Mouse (Mus musculus) adrenal gland, adult (tissue): ENCODE measurements around the gene Ercc1.
A peak's percentile ranks its signal among the peaks of the same experiment; 100 is the strongest.

Experiments
- DNase-seq, 2 experiments: peaks; one replicate each; pipeline ENCODE4 v3.0.0; 2022 to 2023; ENCODE audit warnings: low spot score in 1 of 2; ENCODE audit not compliant: inconsistent age in 2 of 2

Ercc1 gene

GRCm38 (mm10) chr7:19362276-19362675 lies 17.7 kb downstream of the Ercc1 start:
- DNase-seq, result peak in 1 of 2 experiments; percentile 36

DNA sequence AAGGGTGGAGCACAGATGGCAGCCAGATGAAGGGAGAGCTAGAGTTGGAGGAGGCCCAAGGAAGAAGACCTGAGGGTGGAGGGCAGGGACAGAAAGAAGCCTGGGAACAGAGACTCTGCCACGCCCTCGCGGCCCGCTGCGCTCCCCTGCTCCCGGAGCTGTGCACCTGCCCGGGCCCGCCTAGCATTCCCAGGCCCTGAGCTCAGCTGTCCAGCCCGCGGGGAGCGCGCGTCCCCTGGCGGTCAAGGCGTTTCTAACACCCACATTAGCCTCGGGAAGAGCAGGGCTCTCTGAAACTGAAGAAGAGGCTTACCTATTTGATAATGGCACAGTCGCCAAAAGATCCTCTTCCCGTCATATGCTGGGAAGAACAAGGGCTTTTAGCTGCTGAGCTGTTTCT lies 19.3 kb downstream of the Ercc1 start:
- DNase-seq, result peak; percentile 79 to 92

DNA sequence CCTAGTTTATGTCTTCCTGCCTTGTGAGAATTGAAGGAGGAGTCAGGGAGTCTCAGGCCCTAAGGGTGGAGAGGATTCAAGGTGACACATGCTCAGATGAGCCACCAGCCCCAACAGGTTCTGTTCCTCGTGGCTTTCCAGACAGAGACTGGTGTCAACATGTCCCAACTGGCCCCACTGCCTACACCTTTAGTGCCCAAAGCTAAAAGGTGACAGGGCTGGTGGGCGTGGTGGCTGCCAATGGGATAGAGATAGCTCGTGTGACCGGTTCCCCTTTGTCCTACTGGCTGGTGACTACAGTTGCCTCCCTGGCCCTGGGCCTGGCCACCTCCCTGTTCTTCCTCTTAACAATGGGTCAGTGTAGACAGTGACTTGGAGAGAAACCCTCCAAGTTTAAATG lies 20.8 kb downstream of the Ercc1 start:
- no peak for DNase-seq

DNA sequence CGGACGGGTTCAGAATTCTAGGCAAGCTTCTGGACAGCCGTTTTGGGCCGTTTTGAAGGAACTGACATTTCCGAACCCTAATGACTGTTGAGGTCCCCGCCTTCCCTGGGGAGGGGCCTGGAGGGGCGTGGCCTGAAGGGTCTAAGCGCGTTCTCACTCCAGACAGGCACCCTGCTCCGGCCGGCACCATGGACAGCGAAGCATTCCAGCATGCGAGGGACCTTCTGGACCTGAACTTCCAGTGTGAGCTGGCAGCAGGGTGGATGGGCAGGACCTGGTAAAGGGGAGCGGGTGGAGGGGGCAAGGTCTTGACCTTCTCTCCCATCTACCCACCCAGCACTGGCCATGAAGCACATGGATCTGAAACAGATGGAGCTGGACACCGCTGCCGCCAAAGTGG lies 23.8 kb downstream of the Ercc1 start:
- peak; percentile 69 to 85 for DNase-seq

GRCm38 (mm10) chr7:19369823-19370425 lies 25.3 kb downstream of the Ercc1 start:
- peak; percentile 61 to 81 for DNase-seq

- no peak for DNase-seq
Observed at GRCm38 (mm10) chr7:19373367-19373766, 28.8 kb downstream of the Ercc1 start.

GRCm38 (mm10) chr7:19375368-19375767 lies 30.8 kb downstream of the Ercc1 start:
- no peak for DNase-seq

DNA sequence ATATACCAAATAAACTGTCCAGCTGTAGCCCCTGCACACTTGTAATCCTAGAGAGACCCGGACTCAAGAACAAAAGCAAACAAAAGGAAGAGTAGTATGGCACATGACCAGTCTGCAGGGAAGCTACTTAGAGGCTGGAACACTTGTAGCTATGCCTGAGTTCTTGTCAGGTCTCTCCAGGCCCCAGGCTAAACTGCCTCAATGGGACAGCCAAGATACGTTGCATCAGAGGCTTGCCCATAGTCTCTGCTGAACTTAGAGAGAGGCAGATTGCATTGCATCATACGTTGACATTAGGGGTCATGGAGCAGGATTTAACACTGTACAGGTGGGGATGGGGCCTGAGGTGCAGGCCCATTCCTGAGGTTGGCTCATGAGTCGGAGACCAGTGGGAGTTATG lies 31.4 kb downstream of the Ercc1 start:
- no peak for DNase-seq

DNA sequence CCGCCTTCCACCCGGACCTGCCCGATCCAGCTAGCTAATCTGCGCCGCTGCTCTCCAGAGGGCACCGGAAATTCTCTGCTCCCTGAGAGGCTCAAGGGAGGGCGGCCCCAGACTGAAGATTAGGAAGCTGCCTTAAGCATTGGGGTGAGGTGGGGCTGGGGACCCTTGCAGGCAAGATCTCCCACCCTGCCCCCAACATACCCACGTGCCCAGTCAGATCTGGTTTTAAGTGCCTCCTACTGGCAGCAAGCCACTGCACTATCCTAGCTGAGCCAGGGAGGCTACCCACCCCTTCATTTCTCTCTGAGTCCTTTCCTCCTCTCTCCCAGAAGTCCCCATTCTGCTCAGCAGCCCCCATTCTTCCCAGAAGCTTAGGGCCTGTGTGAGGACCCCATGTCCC lies 33.5 kb downstream of the Ercc1 start:
- no peak for DNase-seq

- peak; percentile 99 for DNase-seq
Observed at GRCm38 (mm10) chr7:19381377-19382165, 37.0 kb downstream of the Ercc1 start, which contains the start of gene Ercc2. TSS of gene Ercc2 (plus strand) at chr7:19382010.

- DNase-seq, result no peak
Observed at GRCm38 (mm10) chr7:19382166-19382541, 37.6 kb downstream of the Ercc1 start.

DNA sequence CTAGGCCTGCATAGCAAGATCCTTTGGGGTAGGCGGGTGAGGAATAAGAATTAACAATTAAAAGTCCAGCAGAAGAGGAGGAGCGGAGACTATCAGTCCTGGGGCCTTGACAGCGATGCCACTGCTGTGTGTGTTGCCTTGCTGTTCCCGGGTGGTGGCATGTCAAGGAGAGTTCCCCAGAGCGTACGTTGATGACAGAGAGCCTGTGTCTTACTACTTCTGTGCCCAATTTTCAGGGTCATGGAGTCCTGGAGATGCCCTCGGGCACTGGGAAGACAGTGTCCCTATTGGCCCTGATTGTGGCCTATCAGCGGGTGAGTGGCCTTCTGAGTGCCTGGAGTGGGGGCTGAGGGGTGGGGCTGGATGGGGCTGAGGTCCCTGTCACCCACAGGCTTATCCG lies 39.1 kb downstream of the Ercc1 start:
- DNase-seq, result peak; percentile 68 to 69

DNA sequence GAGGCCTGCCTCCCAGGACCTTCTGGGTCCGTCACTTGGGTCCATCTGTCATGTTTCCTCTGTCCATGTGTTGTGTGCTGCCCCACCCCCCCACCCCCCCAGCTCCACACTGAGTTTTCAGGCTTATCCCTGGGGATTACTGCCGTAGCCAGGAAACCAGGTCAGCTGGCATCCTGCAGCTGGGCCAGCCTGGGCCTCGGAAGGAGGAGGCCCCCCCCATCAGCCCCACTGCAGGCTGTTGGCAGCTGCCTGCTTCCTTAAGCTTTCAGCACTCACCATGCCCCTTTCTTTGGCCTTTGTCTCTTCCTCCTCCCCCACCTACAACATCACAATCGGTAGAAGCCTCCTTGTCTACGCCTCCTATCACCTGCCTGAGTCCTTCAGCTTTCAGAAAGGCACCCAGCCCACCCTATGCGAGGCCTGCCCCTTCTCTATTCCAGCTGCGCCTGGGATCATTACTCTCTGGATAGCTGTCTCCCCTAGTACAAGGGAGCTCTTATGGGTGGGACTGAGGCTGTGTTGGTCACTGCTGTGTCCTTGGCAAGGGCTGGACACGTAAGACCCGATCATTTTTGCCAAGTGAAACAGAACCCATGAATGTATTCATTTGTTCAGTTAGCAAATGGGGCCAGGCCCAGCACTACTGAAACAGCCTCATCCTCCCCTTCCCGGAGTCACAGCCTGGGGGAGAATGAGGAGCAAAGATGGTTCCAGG lies 44.3 kb downstream of the Ercc1 start:
- DNase-seq, result no peak

GRCm38 (mm10) chr7:19394484-19394883 lies 49.9 kb downstream of the Ercc1 start:
- DNase-seq, result no peak

GRCm38 (mm10) chr7:19399496-19400280 lies 55.1 kb downstream of the Ercc1 start:
- peak; percentile 83 for DNase-seq

DNA sequence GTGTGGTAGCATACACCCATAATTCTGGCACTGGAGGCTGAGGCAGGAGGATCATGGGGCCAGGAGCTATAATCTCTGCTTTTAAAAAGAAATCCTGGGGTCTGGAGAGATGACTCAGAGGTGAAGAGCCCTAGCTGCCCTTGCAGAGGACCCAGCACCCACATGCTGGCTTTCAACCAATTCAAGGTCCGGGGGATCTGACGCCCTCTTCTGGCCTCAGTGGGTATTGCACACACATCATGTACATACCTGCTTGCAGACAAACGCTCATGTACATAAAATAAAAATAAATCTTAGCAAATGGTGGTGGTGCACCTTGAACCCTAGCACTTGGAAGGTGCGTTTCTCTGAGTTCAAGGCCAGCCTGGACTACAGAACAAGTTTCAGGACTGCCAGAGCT lies 56.4 kb downstream of the Ercc1 start:
- no peak for DNase-seq

GRCm38 (mm10) chr7:19402535-19403112 lies 58.0 kb downstream of the Ercc1 start:
- DNase-seq, result no peak

- peak; percentile 62 to 76 for DNase-seq
Observed at GRCm38 (mm10) chr7:19403731-19404296, 59.2 kb downstream of the Ercc1 start, which contains the start of gene Klc3. TSS of gene Klc3 (minus strand) at chr7:19404104.

- no peak for DNase-seq
Observed at GRCm38 (mm10) chr7:19404476-19404875, 59.9 kb downstream of the Ercc1 start, which contains the start of gene Ckm. TSS of gene Ckm (plus strand) at chr7:19404776.

DNA sequence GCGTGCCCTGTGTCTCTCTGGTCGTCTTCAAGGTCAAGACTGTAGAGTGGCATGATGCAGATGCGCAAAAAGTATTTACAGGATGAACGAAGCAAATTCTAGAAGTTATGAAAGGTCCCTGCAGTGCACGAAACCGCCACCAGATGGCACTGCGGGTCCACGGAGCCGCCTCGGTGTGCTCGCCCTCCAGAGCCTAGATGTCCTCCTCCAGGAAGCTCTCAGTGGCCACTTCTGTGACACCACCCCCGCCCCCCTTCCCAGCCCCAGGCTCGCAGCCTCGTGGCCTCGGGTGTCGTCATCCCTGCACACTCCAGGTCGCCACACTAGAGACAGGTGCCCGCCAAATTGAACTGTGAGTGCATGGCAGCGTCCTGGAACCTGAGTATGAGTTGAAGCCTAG lies 60.8 kb downstream of the Ercc1 start:
- peak; percentile 76 to 95 for DNase-seq
